Mouse (Mus musculus): Measurements from ENCODE around the gene Hid1.

The Hid1 gene

DNA sequence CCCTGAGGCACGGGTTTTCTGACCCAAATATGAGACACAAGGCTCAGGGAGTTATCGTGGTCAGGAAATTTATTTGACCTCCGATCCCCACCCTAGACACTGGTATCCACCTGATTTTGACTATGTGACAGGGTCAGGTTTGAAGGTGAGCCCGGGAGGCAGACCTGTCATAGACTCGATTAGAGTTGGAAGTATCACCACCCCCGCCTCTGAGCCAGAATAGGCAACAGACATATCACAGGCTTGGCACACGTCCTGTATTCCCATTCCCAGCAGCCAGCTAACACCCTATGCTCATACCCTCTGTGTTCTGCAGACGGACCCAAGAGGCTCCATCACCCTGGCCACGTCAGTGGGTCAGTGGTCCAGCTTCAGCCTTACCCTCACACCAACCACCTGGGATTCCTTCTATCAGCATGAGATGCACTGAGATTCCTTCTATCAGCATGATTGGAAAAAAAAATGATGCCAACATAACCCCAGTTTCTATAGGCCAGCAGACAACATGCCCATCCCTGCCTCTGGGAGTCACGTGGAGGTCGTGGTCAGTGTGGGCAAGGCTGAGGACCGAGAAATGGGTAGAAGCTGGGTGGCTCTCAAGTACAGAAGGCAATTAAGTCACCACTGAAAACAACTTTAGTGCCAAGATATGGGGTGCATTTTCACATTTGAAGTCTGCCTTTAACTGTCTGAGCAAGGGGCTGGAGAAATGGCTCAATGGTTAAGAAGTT is 7.3 kb upstream of the Hid1 start:
- no peak for DNase-seq (ENCODE audit: low spot score)

DNA sequence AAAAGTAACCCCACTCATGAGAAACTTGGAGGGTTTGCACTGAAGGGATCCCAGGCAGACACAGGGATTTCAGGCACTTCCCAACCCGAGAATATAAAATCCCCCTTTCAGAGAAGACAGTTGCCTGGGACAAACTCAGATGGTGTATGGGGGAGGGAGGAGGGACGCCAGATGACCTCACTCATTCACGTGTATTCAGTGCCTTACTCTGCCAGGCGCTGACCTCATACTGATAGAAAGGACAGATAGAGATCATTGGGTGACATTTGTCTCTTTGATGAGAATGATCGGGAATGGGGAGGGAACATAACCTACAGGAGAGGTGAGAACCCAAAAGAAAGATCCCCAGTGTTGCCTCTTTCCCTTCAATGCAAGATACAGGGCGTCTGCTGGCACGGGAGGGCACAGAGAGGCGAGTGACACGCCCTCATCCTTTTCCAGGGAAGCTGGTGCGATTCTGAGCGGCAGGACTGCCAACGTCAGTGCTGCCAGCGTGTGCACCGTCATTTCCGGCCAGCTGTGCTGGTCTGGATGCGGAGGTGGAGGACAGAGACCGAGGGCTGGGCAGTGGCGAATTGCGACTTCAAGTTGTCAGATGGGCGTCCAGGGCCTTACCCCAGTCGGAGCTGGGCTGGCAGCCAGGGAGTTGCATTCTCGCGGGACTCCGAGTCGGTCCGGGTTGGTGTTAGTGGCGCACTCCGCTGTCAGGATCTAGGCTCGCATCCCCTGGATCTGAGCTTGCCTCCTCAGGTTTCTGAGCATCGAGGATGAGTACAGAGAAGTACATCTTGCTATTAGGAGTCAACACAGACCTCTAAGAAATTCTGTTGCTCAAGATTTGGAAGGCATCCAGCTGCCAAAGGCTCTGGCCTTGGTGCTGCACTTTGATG is 6.5 kb upstream of the Hid1 start:
- peak; percentile 71 for DNase-seq (ENCODE audit: low spot score)

- DNase-seq (ENCODE audit: low spot score) = no peak
Measured at GRCm38 (mm10) chr11:115372737-115373136, 5.2 kb upstream of the Hid1 start.

GRCm38 (mm10) chr11:115372015-115372414 is 4.5 kb upstream of the Hid1 start:
- no peak for DNase-seq (ENCODE audit: low spot score)

DNA sequence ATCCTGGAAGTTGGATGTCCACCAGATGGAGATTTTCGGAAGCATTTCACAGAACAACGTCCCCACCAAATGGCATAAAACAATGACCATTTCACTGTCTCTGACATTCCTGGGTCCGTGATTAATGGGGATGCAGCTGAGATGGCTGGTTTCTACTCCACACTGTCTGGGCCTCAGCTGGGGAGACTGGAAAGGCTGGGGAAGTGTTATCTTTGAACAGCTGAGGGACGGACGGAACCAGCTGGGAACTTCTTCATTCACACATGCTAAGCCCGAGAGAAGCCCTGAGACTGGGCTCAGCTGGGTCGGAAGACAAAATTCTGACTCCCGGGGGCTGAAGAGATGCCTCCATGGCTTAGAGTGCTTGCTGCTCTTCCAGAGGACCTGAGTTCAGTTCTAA is 3.8 kb upstream of the Hid1 start:
- DNase-seq (ENCODE audit: low spot score) = no peak

DNA sequence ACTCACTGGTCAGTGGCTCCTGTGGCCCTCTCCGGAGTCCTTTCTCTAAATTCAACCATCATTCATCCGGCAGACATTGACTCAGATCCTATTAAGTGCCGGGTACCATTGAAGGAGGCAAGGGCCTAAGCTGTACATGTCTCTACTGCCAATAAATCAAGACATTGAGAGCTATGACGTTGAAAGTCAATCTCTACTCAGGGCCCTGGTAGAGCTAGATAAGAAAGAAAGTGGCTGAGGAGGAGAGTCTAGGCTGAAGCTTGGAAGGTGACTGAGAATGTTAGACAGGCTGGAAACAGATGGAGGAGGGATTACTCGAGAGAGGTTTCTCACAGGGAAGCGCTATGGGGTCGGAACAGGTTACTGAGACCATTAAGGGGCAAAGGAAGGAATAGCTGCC is 2.8 kb upstream of the Hid1 start:
- no peak for DNase-seq (ENCODE audit: low spot score)

GRCm38 (mm10) chr11:115366706-115367394 is 706 bp downstream of the Hid1 start:
- no peak for DNase-seq (ENCODE audit: low spot score)

GRCm38 (mm10) chr11:115366039-115366705 is 1.4 kb downstream of the Hid1 start:
- no peak for DNase-seq (ENCODE audit: low spot score)

DNA sequence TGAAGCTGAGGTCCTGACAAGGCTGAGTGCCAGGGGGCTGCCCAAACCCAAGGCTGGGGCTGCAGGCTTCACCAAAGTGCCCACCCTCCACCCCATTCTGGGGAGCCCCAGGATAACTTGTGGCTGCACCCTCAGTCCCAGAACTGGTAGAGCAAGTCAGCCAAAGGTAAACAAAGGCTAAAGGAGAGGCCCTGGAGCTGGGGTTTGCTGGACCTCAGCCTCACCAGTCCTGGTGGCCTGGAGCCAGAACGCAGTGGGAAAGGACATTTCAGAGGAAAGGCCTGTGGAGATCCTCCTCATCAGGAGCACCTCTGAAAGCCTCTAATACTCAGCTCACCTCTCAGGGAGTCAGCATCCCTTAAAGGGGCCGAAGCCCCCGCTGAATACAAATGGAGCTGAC is 3.4 kb downstream of the Hid1 start:
- DNase-seq (ENCODE audit: low spot score) = peak; percentile 47

GRCm38 (mm10) chr11:115359726-115360125 is 7.8 kb downstream of the Hid1 start:
- no peak for DNase-seq (ENCODE audit: low spot score)

DNA sequence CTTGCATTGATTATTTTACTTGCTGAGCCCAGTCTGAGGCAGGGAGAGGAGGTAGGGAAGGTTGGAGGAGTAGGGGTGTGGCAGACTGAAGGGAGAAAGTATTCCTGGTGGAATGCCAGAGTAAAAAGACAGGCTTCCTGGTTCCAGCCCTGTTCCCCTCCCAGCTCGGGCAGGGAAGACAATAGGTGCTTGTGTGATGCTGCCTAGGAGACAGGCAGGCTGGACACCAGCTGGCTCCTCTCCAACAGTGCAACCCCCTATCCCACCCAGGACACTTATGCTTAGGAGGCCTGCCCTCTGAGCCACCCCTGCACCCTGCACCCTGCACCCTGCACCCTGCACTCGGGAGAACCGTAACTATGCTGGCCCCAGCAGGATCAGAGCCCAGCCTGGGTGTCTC is 8.3 kb downstream of the Hid1 start:
- peak; percentile 29 for DNase-seq (ENCODE audit: low spot score)

DNA sequence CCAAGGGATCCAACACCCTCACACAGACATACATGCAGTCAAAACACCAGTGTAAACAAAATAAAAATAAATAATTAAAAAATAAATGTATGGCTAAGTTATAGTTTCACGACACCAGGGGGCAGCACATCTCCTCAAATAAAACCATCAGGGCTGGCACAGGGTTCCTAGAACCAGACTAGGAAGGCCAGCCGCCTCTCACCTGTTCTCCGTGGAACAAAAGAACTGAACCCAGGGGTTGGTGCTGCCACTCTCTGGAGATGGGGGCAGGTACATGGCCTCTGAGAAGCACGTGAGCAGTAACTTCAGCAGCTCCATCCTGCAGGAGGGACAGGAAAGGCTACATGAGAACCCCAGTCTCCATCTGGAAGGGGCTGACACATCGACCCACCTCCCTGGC is 9.1 kb downstream of the Hid1 start:
- DNase-seq (ENCODE audit: low spot score) = peak; percentile 75

GRCm38 (mm10) chr11:115354183-115354582 is 13.4 kb downstream of the Hid1 start:
- DNase-seq (ENCODE audit: low spot score) = peak; percentile 71

DNA sequence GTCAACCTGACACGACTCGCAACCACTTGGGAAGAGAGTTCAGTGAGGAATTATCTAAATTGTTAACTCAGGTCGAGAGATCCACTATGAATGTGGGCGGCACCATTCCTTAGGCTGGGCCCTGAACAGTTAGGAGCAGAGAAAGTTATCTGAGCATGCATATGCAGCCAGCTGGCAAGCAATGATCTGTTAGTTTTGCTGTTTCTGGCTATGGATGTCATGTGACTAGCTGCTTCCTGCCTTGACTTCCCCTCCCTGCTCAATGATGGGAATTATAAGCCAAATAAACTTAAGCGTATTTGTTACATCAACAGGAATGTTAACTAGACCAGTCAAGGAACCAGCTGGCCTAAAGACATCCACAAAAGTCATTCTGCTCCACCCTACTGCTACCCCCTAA is 14.2 kb downstream of the Hid1 start:
- DNase-seq (ENCODE audit: low spot score) = no peak

DNA sequence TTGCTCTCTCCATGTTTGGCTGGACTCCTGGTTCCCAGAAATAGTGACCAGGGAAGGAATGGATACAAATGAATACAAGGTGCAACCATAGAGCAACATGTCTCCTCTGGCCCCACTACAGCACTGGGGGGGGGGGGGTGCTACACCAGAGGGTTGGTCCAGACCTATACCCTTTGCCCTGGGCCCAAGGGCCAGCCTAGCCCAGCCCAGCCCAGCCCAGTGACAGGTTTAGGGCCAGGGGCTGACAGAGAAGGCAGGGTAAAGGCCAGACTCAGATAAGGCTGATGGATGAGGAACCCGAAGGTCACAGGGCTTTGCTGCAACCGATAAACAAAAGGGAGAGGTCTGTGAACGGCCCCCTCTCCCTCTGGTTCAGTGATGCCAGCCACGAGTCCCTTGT is 17.6 kb downstream of the Hid1 start:
- no peak for DNase-seq (ENCODE audit: low spot score)

GRCm38 (mm10) chr11:115348681-115349248 is 18.8 kb downstream of the Hid1 start:
- no peak for DNase-seq (ENCODE audit: low spot score)

- DNase-seq (ENCODE audit: low spot score) = no peak
Measured at GRCm38 (mm10) chr11:115345515-115345914, 22.0 kb downstream of the Hid1 start.

- DNase-seq (ENCODE audit: low spot score) = no peak
Measured at GRCm38 (mm10) chr11:115344967-115345366, 22.6 kb downstream of the Hid1 start.

- no peak for DNase-seq (ENCODE audit: low spot score)
Measured at GRCm38 (mm10) chr11:115341866-115342265, 25.7 kb downstream of the Hid1 start.

- DNase-seq (ENCODE audit: low spot score) = no peak
Measured at GRCm38 (mm10) chr11:115341246-115341645, 26.3 kb downstream of the Hid1 start.

GRCm38 (mm10) chr11:115337826-115338225 is 29.7 kb downstream of the Hid1 start:
- no peak for DNase-seq (ENCODE audit: low spot score)

DNA sequence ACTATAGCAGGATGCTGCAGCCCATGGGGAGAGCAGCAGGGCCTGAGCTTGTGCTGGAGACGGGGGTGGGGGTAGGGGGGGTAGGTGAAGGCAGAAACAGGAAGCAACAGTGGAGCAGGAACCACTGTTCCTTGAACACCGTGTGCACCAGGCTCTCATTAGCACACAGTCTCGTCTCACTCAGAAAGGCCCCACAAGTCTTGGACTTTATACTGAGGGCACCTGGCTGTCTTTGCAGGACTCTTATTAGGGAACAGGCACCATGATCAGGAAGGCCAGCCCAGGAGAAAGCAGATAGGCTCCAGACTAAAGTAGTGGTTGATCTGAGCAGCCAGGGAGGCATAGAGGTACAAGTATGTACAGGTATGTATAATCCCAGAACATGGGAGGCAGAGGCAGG is 30.2 kb downstream of the Hid1 start:
- DNase-seq (ENCODE audit: low spot score) = no peak
